In genomic region chr9:113566620-113567019, GRCm38 (mm10) we compare ENCODE assay signal across 22 mouse cellular contexts.
"Had no signal": no experiment of that assay in that cellular context is flagged by ENCODE, and none has a peak within 500 bp of the region (broad histone marks: within the 10 kb centered on the region; RNA-seq: fewer than 3 reads in every experiment).

No protein-coding gene starts in this region.

- H3K4me2 ChIP-seq: limb, embryonic 13.5 days; liver, embryonic 12.5 days; liver, embryonic 15.5 days; lung, embryonic 15.5 days; midbrain, embryonic 11.5 days; neural tube, embryonic 12.5 days; stomach, embryonic 15.5 days had no signal

- H3K4me3 ChIP-seq: layer of hippocampus, adult 2 months; left cerebral cortex, adult 2 months; limb, embryonic 13.5 days; liver, embryonic 12.5 days; liver, embryonic 15.5 days; lung, embryonic 15.5 days; neural tube, embryonic 12.5 days; stomach, embryonic 15.5 days had no signal

- H3K27ac ChIP-seq: hindbrain, postnatal 0 days; layer of hippocampus, adult 2 months; left cerebral cortex, adult 2 months; limb, embryonic 13.5 days; liver, embryonic 12.5 days; liver, embryonic 15.5 days; lung, embryonic 15.5 days; neural tube, embryonic 12.5 days; stomach, embryonic 15.5 days had no signal

- H3K4me1 ChIP-seq: limb, embryonic 13.5 days; liver, embryonic 12.5 days; liver, embryonic 15.5 days; lung, embryonic 15.5 days; neural tube, embryonic 12.5 days; stomach, embryonic 15.5 days had no signal

- H3K9me3 ChIP-seq: limb, embryonic 13.5 days; liver, embryonic 12.5 days; liver, embryonic 15.5 days; lung, embryonic 15.5 days; neural tube, embryonic 12.5 days; stomach, embryonic 15.5 days had no signal

- H3K27me3 ChIP-seq: limb, embryonic 13.5 days; liver, embryonic 12.5 days; liver, embryonic 15.5 days; lung, embryonic 15.5 days; neural tube, embryonic 12.5 days; stomach, embryonic 15.5 days had no signal

- DNase-seq: layer of hippocampus, adult 9-11 months; layer of hippocampus, postnatal 36 days; liver; lung, adult 18-20 months; lung, postnatal 10 days; lung, postnatal 36 days; midbrain, embryonic 14.5 days; retina, postnatal 1 day; right cerebral cortex, postnatal 25 days; spleen, adult 18-20 months; thymus, postnatal 25 days had no signal

- ATAC-seq: hindbrain, postnatal 0 days; intestine, postnatal 0 days; liver, embryonic 12.5 days had no signal

- H3K36me3 ChIP-seq: limb, embryonic 13.5 days; liver, embryonic 12.5 days; liver, embryonic 15.5 days; lung, embryonic 15.5 days; neural tube, embryonic 12.5 days; stomach, embryonic 15.5 days had no signal

- H3K9ac ChIP-seq: limb, embryonic 13.5 days; liver, embryonic 12.5 days; liver, embryonic 15.5 days; lung, embryonic 15.5 days; neural tube, embryonic 12.5 days; stomach, embryonic 15.5 days had no signal
